Mouse (Mus musculus) kidney, postnatal 10 days (tissue): ENCODE data around the gene Mea1.

Experiments used
- DNase-seq: peaks from one replicate; pipeline ENCODE4 v3.0.0; 2021; ENCODE audit warnings: mixed read lengths

Gene Mea1

DNA sequence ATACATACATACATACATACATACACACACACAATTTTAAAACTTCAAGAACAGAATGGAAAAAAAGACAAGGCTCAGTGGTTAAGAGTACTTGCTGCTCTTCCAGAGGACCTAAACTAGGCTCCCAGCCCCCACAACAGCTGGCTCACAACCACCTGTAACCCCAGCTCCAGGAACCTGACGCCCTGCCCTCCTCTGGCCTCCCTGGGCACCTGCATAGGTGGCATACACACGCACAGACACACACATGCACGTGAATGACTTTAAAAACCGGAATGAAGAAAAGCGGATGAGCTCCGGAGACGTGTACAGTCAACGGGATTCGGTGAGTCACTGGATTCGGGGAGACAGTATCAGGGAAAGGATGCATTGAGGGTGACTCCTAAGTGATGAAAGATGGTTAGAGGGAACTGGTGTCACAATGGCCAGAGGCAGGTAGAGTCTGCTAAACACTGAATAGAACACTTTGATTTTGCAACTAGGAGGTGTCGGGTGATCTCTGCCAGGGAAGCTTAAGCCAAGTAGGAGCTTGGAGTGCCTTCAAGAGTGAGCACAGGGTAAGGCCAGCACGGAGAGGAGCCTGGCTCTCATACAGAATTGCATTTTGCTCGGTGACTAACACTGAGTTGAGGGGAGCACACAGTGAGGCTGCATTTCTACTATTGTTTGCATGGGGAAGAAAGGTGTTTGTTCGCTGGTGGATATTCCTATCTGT is 27.9 kb downstream of the Mea1 start:
- no peak for DNase-seq

DNA sequence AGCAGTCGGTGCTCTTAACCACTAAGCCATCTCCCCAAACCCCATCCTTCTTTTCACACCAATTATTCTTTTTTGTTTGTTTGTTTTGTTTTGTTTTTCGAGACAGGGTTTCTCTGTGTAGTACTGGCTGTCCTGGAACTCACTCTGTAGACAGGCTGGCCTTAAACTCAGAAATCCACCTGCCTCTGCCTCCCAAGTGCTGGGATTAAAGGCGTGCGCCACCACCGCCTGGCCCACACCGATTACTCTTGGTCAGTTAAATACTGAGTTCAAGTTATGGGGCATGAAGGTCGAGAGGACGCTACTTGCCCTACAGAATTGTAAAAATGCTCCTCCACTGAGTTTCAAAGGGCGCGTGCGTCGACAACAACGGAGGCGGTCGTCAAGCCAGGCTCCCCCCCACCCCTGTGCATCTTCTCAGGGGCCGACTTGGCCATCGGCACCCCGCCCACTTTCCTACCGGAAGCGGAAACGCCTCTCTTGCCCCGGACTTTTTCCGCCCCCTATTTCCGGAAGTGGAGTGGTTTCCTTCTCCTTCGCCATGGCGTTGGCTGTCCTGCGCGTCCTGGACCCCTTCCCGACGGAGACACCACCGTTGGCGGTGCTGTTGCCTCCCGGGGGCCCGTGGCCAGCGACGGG is 32.5 kb downstream of the Mea1 start, which contains the start of gene Pex6:
Gene Pex6, plus strand, starts transcription at position 505 of the 639 bp plus-strand sequence.
- DNase-seq = peak; percentile 98

DNA sequence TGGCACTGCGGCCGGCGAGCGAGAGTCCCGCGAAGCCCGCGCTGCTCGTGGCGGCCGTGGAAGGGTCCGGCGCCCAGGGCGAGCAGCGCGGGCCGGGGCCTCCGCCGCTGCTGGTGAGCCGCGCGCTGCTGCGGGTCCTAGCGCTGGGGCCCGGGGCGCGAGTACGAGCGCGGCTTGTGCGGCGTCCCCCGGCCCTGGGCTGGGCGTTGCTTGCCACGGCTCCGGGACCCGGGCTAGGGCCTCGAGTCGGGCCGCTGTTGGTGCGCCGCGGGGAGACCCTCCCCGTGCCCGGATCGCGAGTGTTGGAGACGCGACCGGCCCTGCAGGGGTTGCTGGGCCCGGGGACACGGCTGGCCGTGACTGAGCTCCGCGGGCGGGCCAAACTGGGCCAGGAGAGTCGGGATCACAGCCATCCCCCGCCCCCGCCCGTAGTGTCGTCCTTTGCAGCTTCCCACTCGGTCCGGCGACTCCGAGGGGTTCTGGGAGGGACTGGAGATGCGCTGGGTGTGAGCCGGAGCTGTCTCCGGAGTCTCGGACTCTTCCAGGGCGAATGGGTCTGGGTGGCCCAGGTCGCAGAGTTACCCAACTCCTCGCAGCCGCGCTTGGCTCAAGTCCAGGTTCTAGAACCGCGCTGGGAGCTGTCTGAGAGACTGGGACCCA is 33.1 kb downstream of the Mea1 start:
- peak; percentile 77 for DNase-seq

DNA sequence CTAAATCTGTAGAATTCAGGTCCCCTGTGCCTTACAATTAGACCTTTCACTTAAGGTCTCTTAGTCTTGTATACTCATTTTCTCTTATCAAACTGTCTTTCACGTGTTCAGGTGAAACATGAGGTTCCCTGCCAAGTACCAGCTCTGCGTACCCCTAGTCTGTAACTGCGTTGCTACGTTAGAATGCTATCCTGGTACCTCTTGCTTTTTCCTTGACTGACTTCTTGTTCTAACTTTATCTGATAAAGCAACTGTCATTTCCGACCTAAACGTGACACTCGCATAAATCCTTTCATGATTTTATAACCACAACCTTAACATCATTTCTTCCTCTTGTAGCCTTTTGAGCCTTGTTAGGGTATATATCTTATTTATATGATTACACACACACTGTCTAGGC is 33.8 kb downstream of the Mea1 start:
- no peak for DNase-seq

DNA sequence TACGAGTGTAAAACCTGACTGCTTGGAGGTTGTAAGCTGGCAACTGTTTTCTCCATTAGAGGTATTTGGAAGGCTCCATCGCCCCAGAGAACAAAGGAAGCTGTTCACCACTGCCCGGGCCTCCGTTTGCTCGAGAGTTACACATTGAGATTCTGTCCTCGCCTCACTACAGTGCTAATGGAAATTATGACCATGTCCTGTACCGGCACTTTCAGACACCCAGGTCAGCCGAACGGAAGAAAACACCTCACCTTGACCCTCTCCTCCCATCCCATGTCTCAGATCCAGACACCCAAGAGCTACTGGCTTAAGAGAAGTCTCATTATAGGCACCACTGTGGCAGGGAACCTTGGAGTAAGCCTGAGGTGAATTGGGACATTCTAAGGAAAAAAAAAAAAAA is 35.3 kb downstream of the Mea1 start:
- no peak for DNase-seq

DNA sequence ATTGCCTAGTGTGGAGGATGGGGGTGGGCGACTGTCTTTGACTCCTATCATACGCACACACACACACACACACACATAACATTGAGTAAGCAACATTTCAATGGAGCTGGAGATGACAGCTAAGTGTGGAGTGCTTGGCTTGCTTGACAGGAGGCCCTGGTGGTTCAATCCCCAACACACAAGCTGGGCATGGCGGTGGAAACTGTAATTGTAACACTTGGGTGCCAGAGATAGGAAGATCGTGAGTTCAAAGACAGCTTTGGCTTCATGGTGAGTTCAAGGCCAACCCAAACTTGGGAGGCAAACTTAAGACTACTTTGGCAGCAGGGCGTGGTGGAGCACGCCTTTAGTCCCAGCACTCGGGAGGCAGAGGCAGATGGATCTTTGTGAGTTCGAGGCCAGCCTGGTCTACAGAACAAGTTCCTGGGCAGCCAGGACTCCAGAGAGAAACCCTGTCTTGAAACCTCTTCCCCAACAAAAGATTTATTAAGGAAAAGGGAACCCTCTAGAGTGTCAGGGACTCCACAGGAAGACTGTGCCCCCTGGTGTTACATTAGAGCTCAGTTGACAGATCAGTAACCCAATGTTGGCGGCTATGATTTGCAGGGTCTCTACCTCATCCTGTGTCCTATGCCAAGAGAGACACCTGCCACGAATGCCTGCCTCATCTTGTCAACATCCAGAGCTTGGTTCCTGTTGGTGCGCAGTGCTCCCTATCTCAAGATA is 36.3 kb downstream of the Mea1 start:
- DNase-seq = no peak

DNA sequence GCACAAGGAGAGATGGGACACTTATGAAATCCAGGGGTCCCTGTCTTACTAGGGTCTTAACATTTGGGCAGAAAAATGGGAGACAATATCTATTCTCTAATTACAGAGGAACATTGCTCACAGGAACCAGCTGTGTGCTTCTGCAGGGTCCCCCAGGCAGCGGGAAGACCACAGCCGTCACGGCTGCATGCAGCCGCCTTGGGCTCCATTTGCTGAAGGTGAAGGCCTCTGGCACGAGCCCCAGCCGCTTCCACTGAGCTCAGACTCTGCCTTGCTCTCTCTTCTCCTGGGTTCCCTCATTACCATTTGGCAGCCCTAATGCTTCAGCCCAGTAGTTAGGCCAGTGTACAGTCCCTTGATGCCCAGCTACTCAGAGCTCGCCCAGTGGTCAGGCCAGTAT is 42.5 kb downstream of the Mea1 start:
- DNase-seq = no peak

DNA sequence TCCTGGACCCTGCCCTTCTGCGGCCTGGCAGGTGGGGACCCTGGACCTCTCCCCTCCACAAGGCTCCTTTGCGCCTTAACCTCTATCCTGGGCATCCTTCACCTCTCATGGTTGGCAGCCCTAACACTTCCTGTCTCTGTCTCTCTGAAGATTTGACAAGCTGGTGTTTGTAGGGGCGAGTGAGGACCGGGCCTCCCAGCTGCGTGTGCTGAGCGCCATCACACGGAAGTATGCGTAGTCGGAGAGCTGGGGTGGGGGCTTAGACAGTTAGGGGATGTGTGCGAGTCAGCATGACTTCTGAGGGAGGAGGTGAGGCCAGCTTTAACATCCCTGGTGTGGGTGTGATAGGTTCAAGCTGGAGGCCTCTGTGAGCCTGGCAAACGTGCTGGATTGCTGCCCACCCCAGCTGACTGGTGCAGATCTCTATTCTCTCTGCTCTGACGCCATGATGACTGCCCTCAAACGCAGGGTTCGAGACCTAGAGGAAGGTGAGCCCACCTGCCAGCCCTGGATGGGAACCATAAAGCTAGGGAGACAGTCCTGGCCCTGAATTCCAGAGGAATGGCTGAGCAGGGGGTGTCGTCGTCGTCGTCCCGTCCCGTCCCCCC is 46.0 kb downstream of the Mea1 start:
- no peak for DNase-seq

DNA sequence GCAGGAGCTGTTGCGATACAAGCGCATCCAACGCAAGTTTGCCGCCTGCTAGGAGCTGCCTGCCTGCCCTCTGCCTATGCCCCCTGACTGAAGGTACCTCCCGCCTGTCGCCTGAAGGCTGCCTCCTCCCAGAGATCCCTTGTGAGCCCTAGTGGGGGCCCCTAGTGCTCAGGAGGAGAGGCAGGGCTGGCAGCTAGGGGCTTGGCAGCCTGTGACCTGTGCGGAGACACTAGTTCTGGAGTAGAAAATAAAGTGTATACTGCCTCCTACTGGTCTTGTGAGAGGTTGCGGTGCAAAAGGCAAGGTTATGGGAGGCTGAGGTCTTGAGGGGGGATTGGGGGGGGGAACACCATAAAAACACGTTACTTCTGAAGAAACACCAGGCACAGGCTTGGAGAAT is 46.7 kb downstream of the Mea1 start:
- DNase-seq = no peak

DNA sequence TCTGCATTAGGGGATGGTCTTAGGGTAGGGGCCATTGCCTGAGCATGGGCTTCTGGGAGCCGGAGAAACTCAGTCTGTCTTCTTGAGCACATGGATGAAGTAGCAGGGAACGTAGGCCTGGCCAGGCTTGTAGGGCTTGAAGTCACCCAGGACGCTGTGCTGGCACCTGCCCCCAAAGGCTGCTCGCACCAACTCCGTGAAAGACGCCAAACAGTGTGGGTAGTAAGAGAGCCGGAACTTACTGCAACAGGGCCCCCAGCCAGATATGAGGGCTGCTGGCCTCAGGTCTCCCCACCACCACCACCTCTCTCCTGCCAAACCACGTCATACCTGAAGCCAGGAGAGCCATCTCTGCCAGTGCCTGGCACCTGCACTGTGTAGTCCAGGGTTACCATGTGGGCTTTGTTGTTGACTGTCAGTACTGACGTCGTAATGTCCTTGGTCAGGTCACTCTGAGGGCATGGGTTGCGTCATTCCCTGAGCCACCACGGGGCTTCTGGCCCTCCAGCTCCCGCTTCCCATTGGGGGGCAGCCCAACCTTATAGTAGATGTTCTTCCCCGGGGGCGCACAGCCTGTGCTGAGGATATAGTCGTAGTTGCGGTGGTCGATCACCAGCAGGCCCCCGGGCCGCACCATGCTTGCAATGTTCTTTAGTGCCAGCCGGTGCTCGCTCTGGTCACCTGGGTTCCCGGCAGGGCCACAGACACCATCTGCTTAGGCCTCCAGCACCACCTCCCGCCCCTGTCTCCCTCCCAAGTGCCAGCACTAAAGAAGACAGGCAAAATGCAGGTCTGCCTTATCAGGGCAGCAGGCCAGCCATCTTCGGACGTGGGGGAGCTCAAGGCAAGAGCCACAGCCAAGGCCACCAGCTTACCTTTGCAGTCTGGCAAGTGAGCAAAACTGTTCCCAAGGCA is 47.4 kb downstream of the Mea1 start:
- DNase-seq = no peak

DNA sequence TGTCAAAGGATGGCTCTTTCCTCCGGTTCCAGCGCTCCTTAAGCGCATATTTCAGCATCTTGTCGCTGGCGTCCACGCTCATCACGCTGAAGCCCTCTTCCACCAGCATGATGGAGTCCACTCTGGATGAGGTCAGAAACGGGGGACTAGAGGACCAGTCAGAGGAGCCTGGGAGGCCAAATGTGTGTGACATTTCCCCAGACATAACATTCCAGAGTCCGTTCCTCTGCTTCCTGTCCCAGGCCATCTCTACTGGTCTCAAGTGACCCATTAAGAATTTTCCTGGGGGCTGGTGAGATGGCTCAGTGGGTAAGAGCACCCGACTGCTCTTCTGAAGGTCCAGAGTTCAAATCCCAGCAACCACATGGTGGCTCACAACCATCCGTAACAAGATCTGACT is 48.7 kb downstream of the Mea1 start:
- no peak for DNase-seq

DNA sequence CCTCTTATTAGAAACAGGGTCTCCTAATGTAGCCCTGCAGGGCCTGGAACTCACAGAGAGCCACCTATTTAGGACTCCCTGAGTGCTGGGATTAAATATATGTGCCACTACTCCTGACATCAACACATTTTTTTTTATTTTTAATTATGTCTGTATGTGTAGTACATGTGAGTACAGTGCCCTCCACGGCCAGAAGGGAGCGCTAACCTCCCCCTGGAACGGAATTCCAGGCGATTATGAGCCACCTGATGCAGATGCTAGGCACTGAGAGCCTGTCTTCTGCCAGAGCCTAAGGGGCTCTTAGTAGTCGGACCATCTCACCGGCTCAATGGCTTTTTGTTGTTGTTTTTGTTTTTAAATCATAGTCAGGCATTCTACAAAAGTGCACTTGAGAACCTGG is 49.4 kb downstream of the Mea1 start:
- peak; percentile 53 for DNase-seq

DNA sequence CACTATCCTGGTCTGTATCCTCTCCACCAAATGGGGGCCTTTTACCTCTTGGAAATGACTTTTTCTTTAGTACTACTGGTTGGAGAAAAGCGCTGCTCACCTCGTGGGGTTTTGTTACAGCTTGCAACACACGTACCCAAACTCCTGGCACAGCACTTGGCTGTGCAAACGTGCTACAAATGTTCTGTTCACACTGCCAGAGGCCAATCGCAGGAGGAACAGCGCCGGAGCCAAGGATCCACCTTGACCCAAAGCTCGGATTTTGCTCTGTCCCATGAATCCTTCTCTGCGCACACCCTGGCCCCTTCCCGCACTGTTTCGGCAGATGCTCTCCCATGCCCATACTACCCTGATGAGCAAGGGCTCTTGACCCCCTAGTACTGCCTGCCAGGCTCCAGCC is 49.9 kb downstream of the Mea1 start:
- DNase-seq = no peak

DNA sequence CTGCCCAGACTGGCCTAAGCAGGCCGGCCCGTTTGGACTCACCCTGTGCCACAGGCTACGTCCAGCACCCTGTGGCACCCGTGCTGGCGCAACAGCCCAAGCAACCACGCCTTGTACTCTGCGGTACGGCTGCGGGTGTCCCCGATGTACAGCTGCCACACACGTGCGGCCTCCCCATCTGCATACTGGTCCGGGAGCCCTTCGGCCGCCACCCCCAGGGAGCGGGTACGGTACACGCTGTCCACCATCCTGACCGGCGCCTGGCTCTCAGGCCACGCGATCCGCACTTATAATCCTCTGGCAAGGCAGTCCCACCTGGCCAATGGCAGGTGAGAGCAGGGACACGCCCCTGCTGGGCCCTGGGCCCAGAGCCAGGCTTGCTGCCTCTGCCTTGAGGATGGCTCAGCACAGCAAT is 50.3 kb downstream of the Mea1 start, which contains the start of gene Gnmt:
Gene Gnmt, minus strand, starts transcription at position 265 of the 415 bp plus-strand sequence.
- peak; percentile 76 for DNase-seq
